In genomic region chr4:44680242-44680897, GRCm38 (mm10) we compare ENCODE assay signal across 24 mouse cellular contexts. TPM values are rescaled to one million over a fixed set of nuclear protein-coding genes. Genes with fewer than 3 reads are reported as not detected.
DNase-seq lines count a peak whose midpoint lies in the region; ATAC-seq lines count a peak whose summit lies in the region.
"Had no signal": no experiment of that assay in that cellular context is flagged by ENCODE, and none has a peak within 500 bp of the region (broad histone marks: within the 10 kb centered on the region; RNA-seq: fewer than 3 reads in every experiment).

No protein-coding gene starts in this region.

- ATAC-seq in neutrophil, adult 5-6 weeks (ENCODE audit: extremely low read depth, insufficient number of reproducible peaks, low FRiP score, poor library complexity, severe bottlenecking): peak; percentile 62
- no peak for ATAC-seq in granulocyte monocyte progenitor cell, adult 5-6 weeks (replicated peaks; ENCODE audit: poor library complexity, severe bottlenecking)
- ATAC-seq: forebrain, embryonic 15.5 days; hindbrain, embryonic 16.5 days had no signal

- DNase-seq in A20 (ENCODE audit: low read depth, low spot score): peak; percentile 86
- peak; percentile 68 to 70 for DNase-seq in B cell, adult 2 months
- peak; percentile 73 for DNase-seq in splenic B cell, adult 2 months (ENCODE audit: low read depth, low spot score)
- no peak for DNase-seq in urinary bladder, postnatal 25 days (ENCODE audit: low spot score)
- DNase-seq: adrenal gland, adult 2 months; adrenal gland, postnatal 14 days; cerebellum, adult 11-12 months; cerebellum, adult 8-10 months; cerebellum, postnatal 10 days; cerebellum, postnatal 36 days; embryo, embryonic 11 days; gastrocnemius, postnatal 10 days; gastrocnemius, postnatal 36 days; heart, adult 11 months; heart, postnatal 36 days had no signal

- H3K27me3 ChIP-seq in splenic B cell, adult 2 months (ENCODE audit: control insufficient read depth, insufficient read depth, low read length, poor library complexity, severe bottlenecking): no peaks in the 10 kb centered on the region
- H3K27me3 ChIP-seq: forebrain, embryonic 15.5 days had no signal

- peaks cover 45% of the 10 kb centered on the region for H3K36me3 ChIP-seq in splenic B cell, adult 2 months (ENCODE audit: control insufficient read depth, insufficient read depth, low read length, poor library complexity, severe bottlenecking)
- H3K36me3 ChIP-seq: embryonic facial prominence, embryonic 10.5 days; embryonic facial prominence, embryonic 13.5 days; forebrain, embryonic 12.5 days; forebrain, embryonic 15.5 days; hindbrain, embryonic 13.5 days had no signal

RNA-seq across cellular contexts. Expression of gene Pax5, which starts 29.9 kb away (rescaled TPM):
- 184 and 199 TPM in 2 replicates for total RNA-seq in neutrophil, adult 5-6 weeks (2017)
- not detected in 2 replicates for total RNA-seq in granulocyte monocyte progenitor cell, adult 5-6 weeks (2014; fragmentation: Nextera tagmentation)
- total RNA-seq in granulocyte monocyte progenitor cell, adult 5-6 weeks (2017): not detected in 2 replicates
- total RNA-seq: gastrocnemius, postnatal 36 days; MEL had no signal

Comparison
In these comparisons a context has a peak if more than half of its experiments do, and no peak if none do; other contexts are left out.
1. RNA of gene Pax5, which starts 29.9 kb away (total RNA-seq): 184 to 199 TPM in neutrophil, adult 5-6 weeks; not detected in granulocyte monocyte progenitor cell, adult 5-6 weeks; every median in the first group is over 100 times any median in the second.